Comparison of ENCODE assay signal across 28 mouse cellular contexts in the genomic region with DNA sequence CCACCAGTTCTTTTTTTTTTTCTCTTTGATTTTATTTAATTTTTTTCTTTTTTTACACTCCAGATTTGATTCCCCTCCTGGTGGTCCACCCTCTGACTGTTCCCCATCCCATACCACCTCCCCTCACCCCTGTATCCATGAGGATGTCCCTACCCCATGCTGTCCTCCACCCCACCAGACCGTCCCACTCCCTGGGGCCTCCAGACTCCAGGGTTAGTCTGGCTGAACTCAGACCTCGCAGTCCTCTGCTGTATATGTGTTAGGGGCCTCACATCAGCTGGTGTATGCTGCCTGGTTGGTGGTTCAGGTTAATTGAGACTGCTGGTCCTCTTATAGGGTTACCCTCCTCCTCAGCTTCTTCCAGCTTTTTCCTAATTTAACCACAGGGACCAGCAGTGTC.
"Had no signal": no experiment of that assay in that cellular context is flagged by ENCODE, and none has a peak within 500 bp of the region (broad histone marks: within the 10 kb centered on the region; RNA-seq: fewer than 3 reads in every experiment).

No protein-coding gene starts in this region.

- H3K4me2 ChIP-seq: embryonic facial prominence, embryonic 12.5 days; embryonic facial prominence, embryonic 13.5 days; embryonic facial prominence, embryonic 15.5 days; forebrain, embryonic 12.5 days; forebrain, embryonic 13.5 days; forebrain, embryonic 15.5 days had no signal

- H3K4me1 ChIP-seq: embryonic facial prominence, embryonic 15.5 days; forebrain, embryonic 12.5 days; forebrain, embryonic 13.5 days; forebrain, embryonic 15.5 days had no signal

- H3K9ac ChIP-seq: embryonic facial prominence, embryonic 12.5 days; embryonic facial prominence, embryonic 13.5 days; embryonic facial prominence, embryonic 15.5 days; forebrain, embryonic 12.5 days; forebrain, embryonic 13.5 days; forebrain, embryonic 15.5 days; forebrain, postnatal 0 days had no signal

- H3K27me3 ChIP-seq: embryonic facial prominence, embryonic 12.5 days; embryonic facial prominence, embryonic 13.5 days; embryonic facial prominence, embryonic 15.5 days; forebrain, embryonic 12.5 days; forebrain, embryonic 13.5 days; forebrain, embryonic 15.5 days had no signal

- ATAC-seq: forebrain, embryonic 13.5 days; forebrain, embryonic 14.5 days; forebrain, embryonic 15.5 days; forebrain, embryonic 16.5 days; forebrain, postnatal 0 days had no signal

- H3K27ac ChIP-seq: embryonic facial prominence, embryonic 12.5 days; embryonic facial prominence, embryonic 13.5 days; embryonic facial prominence, embryonic 15.5 days; forebrain, embryonic 10.5 days; forebrain, embryonic 12.5 days; forebrain, embryonic 13.5 days; forebrain, embryonic 15.5 days; gastrocnemius, adult 2 months; heart, adult 2 months; heart, embryonic 10.5 days had no signal

- H3K36me3 ChIP-seq: embryonic facial prominence, embryonic 12.5 days; embryonic facial prominence, embryonic 13.5 days; embryonic facial prominence, embryonic 15.5 days; forebrain, embryonic 10.5 days; forebrain, embryonic 12.5 days; forebrain, embryonic 15.5 days; heart, embryonic 10.5 days had no signal

- H3K9me3 ChIP-seq: embryonic facial prominence, embryonic 12.5 days; embryonic facial prominence, embryonic 13.5 days; embryonic facial prominence, embryonic 15.5 days; forebrain, embryonic 10.5 days; forebrain, embryonic 12.5 days; forebrain, embryonic 13.5 days; forebrain, embryonic 15.5 days; heart, embryonic 10.5 days had no signal

- H3K4me3 ChIP-seq: embryonic facial prominence, embryonic 12.5 days; embryonic facial prominence, embryonic 13.5 days; embryonic facial prominence, embryonic 15.5 days; erythroblast, embryonic 14.5 days; forebrain, embryonic 10.5 days; forebrain, embryonic 12.5 days; forebrain, embryonic 13.5 days; forebrain, embryonic 15.5 days; gastrocnemius, adult 2 months; heart, adult 2 months; heart, embryonic 10.5 days had no signal

- DNase-seq: cerebellum, adult 2 months; cerebellum, adult 8-10 months; cerebellum, adult 9-10 months; cerebellum, adult 9-11 months; cerebellum, postnatal 10 days; cerebellum, postnatal 14 days; cerebellum, postnatal 25 days; cerebellum, postnatal 36 days; embryo, embryonic 11 days; forebrain, postnatal 0 days; gastrocnemius, adult 2 months; gastrocnemius, postnatal 10 days; gastrocnemius, postnatal 14 days; gastrocnemius, postnatal 25 days; gastrocnemius, postnatal 36 days; heart, adult 18-20 months; heart, adult 2 months had no signal
